In genomic region chr6:128035930-128036309, GRCm38 (mm10) we compare ENCODE assay signal across 8 mouse cellular contexts.
A peak's percentile ranks its signal among the peaks of the same experiment; 100 is the strongest.
DNase-seq lines count a peak whose midpoint lies in the region; ATAC-seq and TF ChIP-seq lines count a peak whose summit lies in the region.

No protein-coding gene starts in this region.

- H3K27ac ChIP-seq in testis, adult 2 months (ENCODE audit: control insufficient read depth, insufficient read depth, low read depth, low read length): no peak overlapping the region
- no peak overlapping the region for H3K27ac ChIP-seq in intestine, embryonic 15.5 days
- H3K27ac ChIP-seq in neural tube, embryonic 15.5 days (replicated peaks): peak overlapping the region; percentile 85

- H3K27me3 ChIP-seq in testis, adult 2 months (ENCODE audit: control insufficient read depth, insufficient read depth, low read length): no peaks in the 10 kb centered on the region; the same call in 1 of the 2 replicates
- H3K27me3 ChIP-seq in intestine, embryonic 15.5 days (replicated peaks): no peaks in the 10 kb centered on the region; the same call in 1 of the 2 replicates
- H3K27me3 ChIP-seq in neural tube, embryonic 15.5 days (replicated peaks): peaks cover 24% of the 10 kb centered on the region

- WGBS in intestine, embryonic 15.5 days: 10% methylated on average over 4 of the region's 4 CpGs
- 10% methylated on average over 4 of the region's 4 CpGs for WGBS in neural tube, embryonic 15.5 days

- no peak for DNase-seq in frontal cortex, postnatal 25 days (ENCODE audit: low spot score in 2 of 2)
- DNase-seq in testis, postnatal 10 days (ENCODE audit: low spot score): no peak
- no peak for DNase-seq in thymus, postnatal 14 days
- DNase-seq in layer of hippocampus, postnatal 14 days (ENCODE audit: low spot score in 2 of 2): no peak

- H3K9ac ChIP-seq in intestine, embryonic 15.5 days: peak overlapping the region; percentile 50
- H3K9ac ChIP-seq in neural tube, embryonic 15.5 days (replicated peaks): peak overlapping the region; percentile 67

- peak; percentile 18 for ATAC-seq in frontal cortex, adult (ENCODE audit: low TSS enrichment)
- no peak for ATAC-seq in intestine, embryonic 15.5 days
- peak; percentile 19 for ATAC-seq in neural tube, embryonic 15.5 days (ENCODE audit: low FRiP score)

- peak overlapping the region; percentile 96 for H3K4me2 ChIP-seq in intestine, embryonic 15.5 days (replicated peaks)
- H3K4me2 ChIP-seq in neural tube, embryonic 15.5 days: peak overlapping the region; percentile 98

- H3K36me3 ChIP-seq in testis, adult 2 months (ENCODE audit: control insufficient read depth, insufficient read depth, low read length): no peaks in the 10 kb centered on the region
- no peaks in the 10 kb centered on the region for H3K36me3 ChIP-seq in intestine, embryonic 15.5 days
- no peaks in the 10 kb centered on the region for H3K36me3 ChIP-seq in neural tube, embryonic 15.5 days

- H3K9me3 ChIP-seq in intestine, embryonic 15.5 days: no peaks in the 10 kb centered on the region
- H3K9me3 ChIP-seq in neural tube, embryonic 15.5 days (replicated peaks): no peaks in the 10 kb centered on the region

- TF ChIP-seq POLR2A in testis, adult 2 months (IDR thresholded peaks at IDR 0.05; ENCODE audit: control insufficient read depth, low read depth, low read length): no peak

- peaks cover 13% of the 10 kb centered on the region for H3K4me1 ChIP-seq in testis, adult 2 months (ENCODE audit: control insufficient read depth, insufficient read depth, low read length)
- H3K4me1 ChIP-seq in intestine, embryonic 15.5 days (replicated peaks): peaks cover 40% of the 10 kb centered on the region
- peaks cover 53% of the 10 kb centered on the region for H3K4me1 ChIP-seq in neural tube, embryonic 15.5 days

- no peak for TF ChIP-seq CTCF in testis, adult 2 months (IDR thresholded peaks at IDR 0.05; ENCODE audit: control insufficient read depth, insufficient read depth, insufficient replicate concordance, low read depth, low read length)

- H3K4me3 ChIP-seq in testis, adult 2 months (ENCODE audit: control insufficient read depth, low read depth, low read length): peak overlapping the region; percentile 57
- peak overlapping the region; percentile 52 for H3K4me3 ChIP-seq in intestine, embryonic 15.5 days (replicated peaks)
- peak overlapping the region; percentile 59 for H3K4me3 ChIP-seq in neural tube, embryonic 15.5 days (replicated peaks)
